Mouse (Mus musculus): ENCODE data around the gene Nsf.

GRCm38 (mm10) chr11:103948952-103949351 is 4.9 kb downstream of the Nsf start:
- no peak for TF ChIP-seq CTCF (IDR thresholded peaks at IDR 0.05; ENCODE audit: extremely low read depth, insufficient read depth, low read length)
- TF ChIP-seq POLR2A (IDR thresholded peaks at IDR 0.05; ENCODE audit: extremely low read depth, insufficient read depth, low read length), result no peak
